Mouse (Mus musculus) small intestine, adult 2 months (tissue): ENCODE results near the gene Tbc1d14.

Source experiments
- CTCF ChIP-seq: fragments of 200-500 bp; IDR thresholded peaks from 2 replicates; pipeline ENCODE4 v1.5.1; 2012; ENCODE audit warnings: low read depth, mild to moderate bottlenecking, control low read depth, inconsistent platforms, low read length, moderate library complexity, mixed read lengths; ENCODE audit not compliant: insufficient replicate concordance, insufficient read length; ENCODE audit errors: extremely low read depth
- POLR2A ChIP-seq: fragments of 200-500 bp; IDR thresholded peaks from 2 replicates; pipeline ENCODE4 v1.6.1; 2012; ENCODE audit warnings: low read depth, mild to moderate bottlenecking, control low read depth, inconsistent platforms, low read length, moderate library complexity

DNA sequence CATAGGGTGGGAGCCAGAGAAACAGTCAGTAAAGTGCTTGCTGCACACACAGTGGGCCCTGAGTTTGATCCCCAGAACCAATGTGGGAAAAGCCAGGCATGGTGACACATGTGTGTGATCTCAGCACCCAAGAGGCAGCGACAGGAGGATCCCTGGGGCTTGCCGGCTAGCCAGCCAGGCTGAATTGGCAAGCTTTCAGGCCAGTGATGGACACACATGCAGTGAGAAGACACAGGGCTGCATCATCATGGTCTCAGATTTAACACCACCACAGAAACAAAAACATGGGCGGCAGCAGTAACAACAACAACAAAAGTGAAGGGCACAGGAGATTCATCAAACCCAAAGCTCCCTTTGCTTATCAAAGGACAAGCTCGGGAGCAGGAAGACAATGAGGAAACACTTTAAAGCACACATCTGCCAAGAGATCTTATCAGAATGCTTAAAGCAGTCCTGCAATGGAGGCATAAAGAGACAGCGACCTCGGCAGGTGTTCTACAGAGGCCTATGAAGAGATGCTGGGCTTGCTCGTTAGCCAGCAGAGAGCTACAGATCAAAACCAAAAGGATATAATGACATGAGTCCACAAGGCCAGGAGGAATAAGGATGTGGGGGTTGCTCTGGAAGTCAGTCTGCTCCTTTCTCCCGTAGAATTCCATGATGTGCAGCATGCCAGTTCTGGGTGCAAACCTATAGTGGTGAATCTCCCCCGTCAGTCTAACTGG is 146.7 kb downstream of the Tbc1d14 start:
- no peak for TF ChIP-seq CTCF
- TF ChIP-seq POLR2A = no peak
